Mouse (Mus musculus) CH12.LX (cell line): Measurements from ENCODE around the gene Klhl31.

Source experiments
- CHD2 ChIP-seq: IDR thresholded peaks from 2 replicates; pipeline ENCODE4 v1.6.1; 2011; ENCODE audit warnings: low read length, improper control_type of control experiment
- CTCF ChIP-seq, 2 experiments: IDR thresholded peaks in 1 of 2; conservative IDR thresholded peaks in 1 of 2; 2 replicates each; pipeline ENCODE4 v1.5.1; 2011 to 2012; ENCODE audit warnings: low read depth in 2 of 2, low read length in 2 of 2, improper control_type of control experiment in 1 of 2, inconsistent platforms in 1 of 2, mild to moderate bottlenecking in 1 of 2, moderate library complexity in 1 of 2
- ELF1 ChIP-seq: IDR thresholded peaks from 2 replicates; pipeline ENCODE4 v1.6.1; 2014; ENCODE audit warnings: low read depth, mild to moderate bottlenecking, inconsistent platforms, low read length, improper control_type of control experiment
- EP300 ChIP-seq: IDR thresholded peaks from 2 replicates; pipeline ENCODE4 v1.6.1; 2011; ENCODE audit warnings: low read length, improper control_type of control experiment
- NRF1 ChIP-seq: IDR thresholded peaks from 2 replicates; pipeline ENCODE4 v1.6.1; 2014; ENCODE audit warnings: low read depth, mild to moderate bottlenecking, inconsistent platforms, low read length, improper control_type of control experiment, moderate library complexity

- TF ChIP-seq EP300 (no peak), ELF1 (no peak), NRF1 (no peak), CHD2 (no peak), CTCF (conservative IDR thresholded peaks at IDR 0.05 in 1 of 2, IDR thresholded peaks at IDR 0.05 in 1 of 2; ENCODE audit: low read depth in 2 of 2, low read length in 2 of 2) (peak in 1 of 2 experiments; percentile 71; a peak in 2 of 4 replicates)
These were observed 48.6 kb downstream of the Klhl31 start for GRCm38 (mm10) chr9:77684938-77685337.
